ENCODE assay signal across 39 mouse cellular contexts in genomic region chr11:46418860-46419259, GRCm38 (mm10). TPM values are rescaled to one million over a fixed set of nuclear protein-coding genes. Genes with fewer than 3 reads are reported as not detected.
"Had no signal": no experiment of that assay in that cellular context is flagged by ENCODE, and none has a peak within 500 bp of the region (broad histone marks: within the 10 kb centered on the region; RNA-seq: fewer than 3 reads in every experiment).

No protein-coding gene starts in this region.

- H3K4me1 ChIP-seq: heart, embryonic 10.5 days; heart, embryonic 12.5 days; hindbrain, embryonic 10.5 days; hindbrain, embryonic 12.5 days; kidney, embryonic 15.5 days; liver, embryonic 13.5 days; liver, embryonic 15.5 days had no signal

- DNase-seq: gastrocnemius, postnatal 10 days; heart, adult 18-20 months; heart, postnatal 10 days; heart, postnatal 4 days; kidney, adult 11 months; kidney, adult 2 months; kidney, adult 9 months; kidney, postnatal 14 days; kidney, postnatal 36 days; layer of hippocampus, adult 9-11 months; layer of hippocampus, postnatal 36 days; liver; liver, embryonic 13.5 days had no signal

- H3K36me3 ChIP-seq: heart, embryonic 10.5 days; heart, embryonic 12.5 days; hindbrain, embryonic 10.5 days; hindbrain, embryonic 12.5 days; kidney, embryonic 15.5 days; liver, embryonic 13.5 days; liver, embryonic 15.5 days had no signal

- H3K9ac ChIP-seq: heart, embryonic 12.5 days; hindbrain, embryonic 12.5 days; hindbrain, embryonic 14.5 days; kidney, embryonic 15.5 days; liver, embryonic 13.5 days; liver, embryonic 15.5 days had no signal

- H3K27me3 ChIP-seq: heart, embryonic 12.5 days; hindbrain, embryonic 12.5 days; kidney, embryonic 15.5 days; liver, embryonic 13.5 days; liver, embryonic 15.5 days had no signal

- H3K4me3 ChIP-seq: gastrocnemius, adult 2 months; heart, embryonic 10.5 days; heart, embryonic 12.5 days; hindbrain, embryonic 10.5 days; hindbrain, embryonic 12.5 days; kidney, embryonic 15.5 days; left cerebral cortex, adult 2 months; liver, embryonic 13.5 days; liver, embryonic 15.5 days had no signal

- H3K9me3 ChIP-seq: heart, embryonic 10.5 days; heart, embryonic 12.5 days; hindbrain, embryonic 10.5 days; hindbrain, embryonic 12.5 days; kidney, embryonic 15.5 days; liver, embryonic 13.5 days; liver, embryonic 15.5 days had no signal

- ATAC-seq: hindbrain, embryonic 16.5 days; intestine, embryonic 16.5 days had no signal

- H3K4me2 ChIP-seq: heart, embryonic 12.5 days; hindbrain, embryonic 12.5 days; hindbrain, embryonic 14.5 days; kidney, embryonic 15.5 days; liver, embryonic 11.5 days; liver, embryonic 13.5 days; liver, embryonic 15.5 days had no signal

- H3K27ac ChIP-seq: gastrocnemius, adult 2 months; heart, embryonic 10.5 days; hindbrain, embryonic 10.5 days; hindbrain, embryonic 12.5 days; hindbrain, embryonic 14.5 days; kidney, embryonic 15.5 days; kidney, postnatal 0 days; left cerebral cortex, adult 2 months; liver, embryonic 13.5 days; liver, embryonic 15.5 days had no signal

RNA-seq across cellular contexts. Expression of gene Fam71b, which starts 22.5 kb away (rescaled TPM):
- total RNA-seq: gastrocnemius, adult 2 months; gastrocnemius, postnatal 10 days; gastrocnemius, postnatal 25 days; gastrocnemius, postnatal 4 days; granulocyte monocyte progenitor cell, adult 5-6 weeks; heart, adult 18-20 months; heart, adult 8-10 months; heart, postnatal 10 days; heart, postnatal 25 days; heart, postnatal 4 days; layer of hippocampus, adult 18-20 months; layer of hippocampus, adult 8-10 months; layer of hippocampus, postnatal 14 days; layer of hippocampus, postnatal 36 days; left cerebral cortex, adult 2 months; left cerebral cortex, postnatal 14 days; left cerebral cortex, postnatal 36 days had no signal
- polyA plus RNA-seq: frontal cortex, adult 2 months; heart, embryonic 10.5 days; heart, embryonic 12.5 days; heart, embryonic 14.5 days; hindbrain, embryonic 10.5 days; hindbrain, embryonic 12.5 days; hindbrain, embryonic 14.5 days; hindbrain, embryonic 16.5 days; intestine, embryonic 14.5 days; intestine, embryonic 16.5 days; kidney, embryonic 15.5 days; kidney, postnatal 0 days; liver, embryonic 11.5 days; liver, embryonic 13.5 days; liver, embryonic 15.5 days had no signal

RNA-seq across cellular contexts. Expression of gene Itk, which starts 29.5 kb away (rescaled TPM):
- total RNA-seq: gastrocnemius, adult 2 months had no signal
- polyA plus RNA-seq: heart, embryonic 12.5 days; heart, embryonic 14.5 days; hindbrain, embryonic 10.5 days; hindbrain, embryonic 12.5 days; hindbrain, embryonic 16.5 days had no signal

RNA-seq across cellular contexts. Expression of gene Havcr2, which starts 35.9 kb away (rescaled TPM):
- total RNA-seq: gastrocnemius, postnatal 25 days had no signal
